Mouse (Mus musculus): ENCODE data around the gene Rac2. TPM values are rescaled to one million over a fixed set of nuclear protein-coding genes. Genes with fewer than 3 reads are reported as not detected.
A peak's percentile ranks its signal among the peaks of the same experiment; 100 is the strongest.

Gene Rac2
- total RNA-seq, 2 experiments from 2014 or later = 1.6 to 1.9 TPM

- DNase-seq (ENCODE audit: extremely low spot score in 1 of 2, low spot score in 1 of 2) = no peak
Observed at GRCm38 (mm10) chr15:78548711-78549110, 23.9 kb downstream of the Rac2 start.

GRCm38 (mm10) chr15:78548336-78548665, 24.3 kb downstream of the Rac2 start:
- no peak for DNase-seq (ENCODE audit: extremely low spot score in 1 of 2, low spot score in 1 of 2)

GRCm38 (mm10) chr15:78547415-78548335, 24.9 kb downstream of the Rac2 start:
- no peak for DNase-seq (ENCODE audit: extremely low spot score in 1 of 2, low spot score in 1 of 2)

GRCm38 (mm10) chr15:78546060-78546459, 26.5 kb downstream of the Rac2 start:
- no peak for DNase-seq (ENCODE audit: extremely low spot score in 1 of 2, low spot score in 1 of 2)

GRCm38 (mm10) chr15:78544561-78545001, 28.0 kb downstream of the Rac2 start, which contains the start of gene Sstr3:
Gene Sstr3, minus strand, starts transcription at chr15:78544685.
- DNase-seq (ENCODE audit: extremely low spot score in 1 of 2, low spot score in 1 of 2) = no peak

GRCm38 (mm10) chr15:78544041-78544440, 28.5 kb downstream of the Rac2 start:
- DNase-seq (ENCODE audit: extremely low spot score in 1 of 2, low spot score in 1 of 2) = no peak

GRCm38 (mm10) chr15:78542767-78543303, 29.7 kb downstream of the Rac2 start:
- DNase-seq (ENCODE audit: extremely low spot score in 1 of 2, low spot score in 1 of 2) = no peak

GRCm38 (mm10) chr15:78542098-78542766, 30.4 kb downstream of the Rac2 start:
- DNase-seq (ENCODE audit: extremely low spot score in 1 of 2, low spot score in 1 of 2) = no peak

GRCm38 (mm10) chr15:78541606-78542005, 31.0 kb downstream of the Rac2 start:
- no peak for DNase-seq (ENCODE audit: extremely low spot score in 1 of 2, low spot score in 1 of 2)

GRCm38 (mm10) chr15:78541036-78541435, 31.5 kb downstream of the Rac2 start:
- DNase-seq (ENCODE audit: extremely low spot score in 1 of 2, low spot score in 1 of 2) = no peak

GRCm38 (mm10) chr15:78535723-78536421, 36.7 kb downstream of the Rac2 start:
- no peak for DNase-seq (ENCODE audit: extremely low spot score in 1 of 2, low spot score in 1 of 2)

- DNase-seq (ENCODE audit: extremely low spot score in 1 of 2, low spot score in 1 of 2) = no peak
Observed at GRCm38 (mm10) chr15:78533346-78533835, 39.2 kb downstream of the Rac2 start.

GRCm38 (mm10) chr15:78532566-78533345, 39.8 kb downstream of the Rac2 start:
- no peak for DNase-seq (ENCODE audit: extremely low spot score in 1 of 2, low spot score in 1 of 2)

- DNase-seq (ENCODE audit: extremely low spot score in 1 of 2, low spot score in 1 of 2) = peak; percentile 98 to 100
Observed at GRCm38 (mm10) chr15:78531901-78532469, 40.6 kb downstream of the Rac2 start.

- DNase-seq (ENCODE audit: extremely low spot score in 1 of 2, low spot score in 1 of 2) = no peak
Observed at GRCm38 (mm10) chr15:78531451-78531720, 41.2 kb downstream of the Rac2 start.

- no peak for DNase-seq (ENCODE audit: extremely low spot score in 1 of 2, low spot score in 1 of 2)
Observed at GRCm38 (mm10) chr15:78530671-78531450, 41.7 kb downstream of the Rac2 start, which contains the start of gene C1qtnf6. Gene C1qtnf6, minus strand, starts transcription at chr15:78531416.

GRCm38 (mm10) chr15:78530141-78530540, 42.4 kb downstream of the Rac2 start:
- DNase-seq (ENCODE audit: extremely low spot score in 1 of 2, low spot score in 1 of 2) = no peak

GRCm38 (mm10) chr15:78529428-78529990, 43.1 kb downstream of the Rac2 start:
- DNase-seq (ENCODE audit: extremely low spot score in 1 of 2, low spot score in 1 of 2) = peak; percentile 60 to 66
